Mouse (Mus musculus) ovary, postnatal 10 days (tissue): ENCODE measurements around the gene Ell.

Experiments
- DNase-seq: peaks from one replicate; pipeline ENCODE4 v3.0.0; 2022; ENCODE audit warnings: low spot score

Gene Ell

DNA sequence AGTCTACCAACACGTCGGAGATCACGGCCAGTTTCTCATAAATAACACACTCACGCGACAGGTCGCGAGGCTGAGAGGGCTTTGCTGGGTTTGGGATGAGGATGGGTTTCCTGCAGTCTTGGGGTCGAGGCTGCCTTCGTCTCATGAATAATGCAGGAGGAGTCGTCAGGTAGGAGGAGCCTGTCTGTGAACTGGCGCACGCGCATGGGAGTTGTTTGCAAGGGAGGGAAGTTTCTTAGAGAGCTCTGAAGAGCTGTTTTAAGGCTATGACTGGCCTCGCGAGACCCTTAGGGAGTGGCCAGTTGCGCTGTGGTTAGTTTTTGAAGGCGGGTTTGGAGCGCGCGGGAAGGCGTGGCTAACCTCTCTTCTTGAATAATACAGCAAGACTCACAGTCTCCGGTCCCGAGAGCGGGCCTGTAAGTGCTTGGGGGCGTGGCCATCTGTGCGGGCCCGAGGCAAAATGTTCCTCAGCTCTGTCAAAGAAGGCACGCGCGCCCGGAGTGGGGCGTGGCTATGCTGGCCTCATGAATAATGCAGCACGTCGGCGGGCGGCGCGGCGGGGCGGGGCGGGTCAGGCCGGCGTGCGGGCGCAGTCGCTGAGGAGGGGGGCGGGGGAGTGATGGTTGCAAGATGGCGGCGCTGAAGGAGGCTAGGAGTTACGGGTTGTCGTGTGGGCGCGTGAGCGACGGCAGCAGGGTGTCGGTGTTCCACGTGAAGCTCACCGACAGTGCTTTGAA is at the start of gene Ell:
Gene Ell, plus strand, starts transcription at position 381 of the 737 bp plus-strand sequence.
- DNase-seq: peak; percentile 99

DNA sequence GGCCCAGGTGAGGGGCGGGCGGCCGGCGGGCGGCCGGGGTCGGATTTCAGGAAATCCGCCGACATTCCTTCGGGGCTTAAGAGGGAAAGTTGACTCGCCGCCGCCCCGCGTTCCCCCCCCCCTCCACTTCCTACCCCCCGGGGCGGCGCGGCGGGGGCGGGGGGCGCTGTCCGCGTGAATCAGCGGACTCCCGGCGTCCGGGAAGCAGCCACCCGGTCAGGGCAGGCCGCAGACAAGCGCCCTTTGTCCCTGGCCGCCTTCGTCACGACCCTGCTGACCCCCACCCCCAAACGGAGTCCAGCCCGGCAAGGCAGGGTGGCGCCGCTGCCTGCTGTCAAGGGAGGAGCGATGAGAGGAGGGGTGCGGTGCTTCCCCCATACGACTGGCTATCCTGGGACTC is 49.7 kb upstream of the Ell start:
- DNase-seq: no peak

GRCm38 (mm10) chr8:70490061-70490879 is 49.0 kb upstream of the Ell start:
- DNase-seq: no peak

GRCm38 (mm10) chr8:70490880-70491495 is 48.3 kb upstream of the Ell start:
- DNase-seq: no peak

- no peak for DNase-seq
These were observed 46.3 kb upstream of the Ell start, which contains the start of gene Crlf1 for GRCm38 (mm10) chr8:70492664-70493640. Crlf1 (plus strand) TSS chr8:70493158.

GRCm38 (mm10) chr8:70493692-70494415 is 45.4 kb upstream of the Ell start:
- no peak for DNase-seq

DNA sequence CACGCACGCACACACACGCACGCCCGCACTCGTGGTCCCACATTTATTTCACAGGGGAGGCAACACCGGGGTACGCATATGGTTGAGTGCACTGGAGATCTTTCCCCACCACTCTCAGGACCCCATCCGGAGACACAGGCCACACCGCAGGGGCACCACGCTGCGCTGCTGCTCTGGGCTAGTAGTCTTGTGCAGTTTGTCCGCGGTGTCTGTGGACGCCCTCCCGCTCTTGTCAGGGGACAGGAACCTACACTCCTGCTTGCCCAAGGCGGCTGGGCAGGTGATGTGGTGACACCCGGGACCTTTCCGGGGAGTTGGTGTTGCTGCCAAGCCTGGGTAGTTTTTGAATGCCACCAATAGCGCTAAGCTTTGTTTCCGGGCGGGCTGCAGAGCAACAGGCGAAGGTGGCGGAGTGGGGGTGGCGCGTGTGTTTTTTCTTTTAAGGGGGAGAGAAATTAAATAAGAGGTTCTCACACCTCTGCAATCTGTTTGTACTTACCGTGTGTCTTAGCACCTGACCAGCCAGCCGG is 44.8 kb upstream of the Ell start:
- no peak for DNase-seq

DNA sequence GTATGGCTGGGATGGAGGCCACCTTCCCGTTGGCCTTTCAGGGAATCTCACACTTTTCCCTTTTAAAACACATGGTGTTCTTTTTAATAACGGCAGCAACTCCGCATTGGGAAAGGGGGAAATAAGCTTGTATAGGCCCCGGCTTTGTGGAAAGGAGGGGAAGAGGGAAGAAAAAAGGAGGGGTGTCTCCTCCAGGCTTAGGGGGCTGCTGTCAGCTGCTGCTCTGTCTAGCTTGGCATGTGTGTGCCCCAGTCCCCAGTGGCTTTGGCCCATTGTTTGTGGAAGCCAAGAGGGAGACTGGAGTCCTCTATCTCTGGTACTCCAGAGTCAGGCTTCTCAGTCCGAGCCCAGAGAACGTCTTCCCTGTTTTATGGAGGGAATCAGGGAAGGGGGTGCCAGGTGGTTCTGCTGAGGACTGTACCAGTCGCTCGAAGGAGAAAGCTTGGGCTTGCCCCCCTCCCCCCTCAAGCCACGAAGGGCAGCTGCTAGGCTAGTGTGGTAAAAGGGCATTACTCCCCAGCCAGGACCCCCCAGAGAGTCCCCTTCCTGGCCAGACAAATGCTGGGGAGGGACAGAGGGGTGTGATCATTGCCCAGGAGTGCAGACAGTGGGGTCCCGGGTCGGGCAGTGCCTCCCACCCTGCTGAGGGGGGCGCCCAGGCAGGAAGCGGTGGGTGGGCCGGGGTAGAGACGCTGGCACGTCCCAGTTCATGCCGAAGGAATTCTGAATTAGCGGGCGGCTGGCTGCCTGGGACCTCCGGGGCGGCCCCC is 44.1 kb upstream of the Ell start:
- DNase-seq: no peak

- DNase-seq: no peak
These were observed 43.5 kb upstream of the Ell start for GRCm38 (mm10) chr8:70495771-70496062.

- DNase-seq: no peak
These were observed 38.6 kb upstream of the Ell start for GRCm38 (mm10) chr8:70500386-70501301.

DNA sequence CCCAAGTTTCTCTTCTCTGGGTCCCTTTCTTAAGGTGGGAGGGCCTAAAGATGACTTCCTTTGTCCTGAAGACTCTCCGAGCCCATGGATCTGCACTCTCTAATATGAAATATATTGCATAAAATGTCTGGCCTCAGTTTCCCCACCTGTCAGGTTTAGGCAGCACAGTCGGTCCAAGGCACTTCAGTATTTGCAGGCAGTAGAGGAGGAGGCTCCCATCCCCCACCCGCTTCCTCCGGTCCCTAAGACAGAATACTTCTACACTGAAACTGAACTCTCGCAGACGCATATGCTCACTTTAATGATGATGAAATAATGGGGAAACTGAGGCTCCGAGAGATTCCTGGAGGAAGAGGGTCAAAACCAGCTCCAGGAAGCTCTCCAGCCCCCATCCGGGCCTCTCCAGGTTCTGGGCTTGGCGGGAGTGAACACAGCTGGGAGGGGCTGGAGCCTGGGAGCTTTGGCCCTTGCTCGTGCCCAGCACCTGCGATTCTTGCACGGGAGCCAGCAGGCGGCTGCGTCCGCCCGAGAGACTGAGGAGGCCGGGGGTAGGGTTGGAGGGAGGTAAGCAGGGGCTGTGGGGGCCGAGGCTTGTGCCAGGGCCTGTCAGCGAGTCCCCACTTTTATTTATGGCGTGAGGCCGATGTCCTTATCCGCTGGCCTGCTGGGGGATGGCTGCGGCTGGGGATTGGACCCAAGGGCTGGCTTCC is 37.3 kb upstream of the Ell start:
- no peak for DNase-seq

DNA sequence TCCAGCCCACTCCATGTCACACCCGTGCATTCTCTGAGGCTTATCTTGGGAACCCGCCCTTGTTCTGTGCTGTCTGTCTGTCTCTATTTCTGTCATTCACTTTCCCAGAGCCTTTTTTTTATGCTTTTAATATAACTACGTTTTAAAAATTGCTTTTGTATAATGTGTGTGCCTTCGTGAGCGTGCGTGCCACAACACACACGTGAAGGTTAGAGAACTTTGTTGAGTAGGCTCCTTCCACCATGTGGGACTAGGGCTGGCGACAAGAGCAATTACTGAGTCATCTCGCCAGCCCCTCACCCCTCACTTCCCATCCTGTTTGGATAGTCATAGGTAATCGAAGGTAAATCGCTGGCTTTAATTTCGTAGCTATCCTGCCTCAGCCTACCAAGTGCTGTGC is 36.7 kb upstream of the Ell start:
- no peak for DNase-seq

GRCm38 (mm10) chr8:70503062-70503750 is 36.1 kb upstream of the Ell start:
- peak; percentile 44 for DNase-seq

DNA sequence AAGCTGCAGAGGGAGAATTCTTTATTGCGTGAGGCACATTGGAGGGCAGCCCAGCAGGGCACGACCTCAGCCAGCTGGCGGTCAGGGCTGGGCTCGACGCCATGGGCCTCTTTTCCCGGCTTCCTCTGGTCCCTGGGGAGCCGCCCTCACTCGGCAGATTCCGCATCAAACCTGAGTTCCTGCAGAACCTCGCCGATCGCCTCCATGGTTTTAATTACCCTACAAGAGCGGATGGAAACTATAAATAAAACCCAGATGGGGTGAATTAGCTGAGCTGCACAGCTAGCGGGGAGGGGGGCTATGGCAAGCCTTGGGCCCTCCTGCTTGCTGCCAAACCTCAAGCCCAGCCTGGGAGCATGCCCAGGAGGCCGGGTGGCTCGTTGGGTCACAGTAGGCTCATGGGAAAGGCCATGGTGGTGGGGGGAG is 35.0 kb upstream of the Ell start:
- DNase-seq: no peak

- DNase-seq: peak; percentile 62
These were observed 34.4 kb upstream of the Ell start for GRCm38 (mm10) chr8:70504851-70505250.

DNA sequence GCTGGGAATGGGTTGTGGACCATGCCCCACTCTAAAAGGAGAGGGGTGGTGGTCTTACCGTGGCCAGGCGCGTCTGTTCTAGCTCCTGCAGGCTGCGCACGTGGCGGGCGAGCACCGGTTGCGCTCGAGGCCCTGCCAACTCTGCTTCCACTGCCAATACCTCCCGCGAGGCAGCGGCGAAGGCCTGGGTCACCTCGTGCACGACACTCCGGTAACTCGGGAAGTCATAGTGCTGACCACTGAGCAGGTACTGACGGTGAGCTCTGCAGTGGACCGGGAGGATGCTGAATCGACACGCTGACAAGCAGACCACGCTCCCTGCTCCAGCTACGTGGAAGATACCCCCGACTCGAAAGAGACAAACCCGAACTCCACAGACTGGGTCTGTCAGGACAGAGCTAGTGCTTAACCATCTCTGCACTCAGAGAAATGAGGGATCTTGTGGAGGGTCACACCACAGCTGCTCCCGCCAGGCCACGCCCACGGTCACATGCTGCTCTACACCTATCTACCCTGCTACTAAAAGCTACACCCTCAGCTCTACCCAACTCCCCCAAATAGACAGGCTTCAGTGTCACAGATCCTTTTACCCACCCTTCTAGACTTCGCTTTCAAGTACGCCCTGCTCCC is 33.4 kb upstream of the Ell start:
- no peak for DNase-seq

DNA sequence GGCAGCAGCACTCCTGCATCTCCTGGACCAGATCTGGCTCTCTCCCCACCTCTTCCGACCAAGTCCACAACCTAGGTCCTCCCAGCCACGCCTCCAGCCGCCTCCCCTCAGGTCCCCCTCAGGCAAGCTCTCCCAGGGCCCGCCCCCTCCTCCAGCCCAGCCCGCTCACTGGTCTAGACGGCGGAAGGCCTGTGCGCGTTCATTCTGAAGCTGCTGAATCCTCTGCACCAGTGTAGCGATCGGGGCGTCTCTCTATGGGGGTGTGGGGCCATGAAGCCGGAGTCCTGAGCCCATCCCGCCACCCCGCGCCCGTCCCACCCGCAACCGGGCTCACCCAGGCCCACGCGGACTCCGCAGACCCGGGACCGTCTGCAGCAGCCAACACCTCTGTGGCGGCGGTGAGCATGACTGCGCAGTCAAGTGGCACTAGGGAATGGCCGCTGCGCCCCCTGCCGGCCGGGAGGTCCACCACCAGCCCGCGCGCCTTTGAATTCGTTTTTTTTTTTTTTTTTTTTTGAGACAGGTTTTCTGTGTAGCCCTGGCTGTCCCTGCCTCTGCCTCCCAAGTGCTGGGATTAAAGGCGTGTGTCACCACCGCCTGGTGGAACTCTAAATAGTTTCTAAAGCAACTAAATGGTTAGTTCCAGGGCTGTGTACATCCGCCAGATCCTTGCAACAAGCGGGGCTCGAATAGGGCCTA is 32.8 kb upstream of the Ell start, which contains the start of gene Rex1bd:
Gene Rex1bd, minus strand, starts transcription at position 425 of the 699 bp plus-strand sequence.
- DNase-seq: peak; percentile 88
